Mouse (Mus musculus) lung, adult 10 weeks (tissue): ENCODE data around the gene Wnt4. TPM values are rescaled to one million over a fixed set of nuclear protein-coding genes. Genes with fewer than 3 reads are reported as not detected.

Experiments
- polyA plus RNA-seq: library from polyadenylated mRNA; stranded (reverse); fragments of 350-450 nt; fragmentation: Illumina TruSeq; extraction: RNeasy Lipid Tissue Mini Kit (QIAGEN cat#74804); gene quantifications from one replicate; pipeline ENCODE4 v1.2.3, GENCODE M21; 2014; ENCODE audit warnings: low read depth, low replicate concordance; ENCODE audit not compliant: insufficient read depth

The Wnt4 gene
- polyA plus RNA-seq, result 5.3 TPM

GRCm38 (mm10) chr4:137277166-137277513 is at the start of gene Wnt4:
Wnt4 (plus strand) TSS chr4:137277489.

Other genes starting within 250 kb of the Wnt4 start
- gene Zbtb40, start 228.7 kb upstream of the Wnt4 start, polyA plus RNA-seq, result 2.2 TPM
- gene Cdc42, start 80.2 kb downstream of the Wnt4 start, polyA plus RNA-seq, result 333 TPM
- gene Cela3a, start 132.3 kb downstream of the Wnt4 start, polyA plus RNA-seq, result not detected
- not detected for gene Cela3b, start 153.1 kb downstream of the Wnt4 start, polyA plus RNA-seq
- gene 1700013G24Rik, start 175.8 kb downstream of the Wnt4 start, polyA plus RNA-seq, result not detected
- 36.0 TPM for gene Hspg2, start 191.3 kb downstream of the Wnt4 start, polyA plus RNA-seq